ENCODE assay signal across 26 mouse cellular contexts in the genomic region with DNA sequence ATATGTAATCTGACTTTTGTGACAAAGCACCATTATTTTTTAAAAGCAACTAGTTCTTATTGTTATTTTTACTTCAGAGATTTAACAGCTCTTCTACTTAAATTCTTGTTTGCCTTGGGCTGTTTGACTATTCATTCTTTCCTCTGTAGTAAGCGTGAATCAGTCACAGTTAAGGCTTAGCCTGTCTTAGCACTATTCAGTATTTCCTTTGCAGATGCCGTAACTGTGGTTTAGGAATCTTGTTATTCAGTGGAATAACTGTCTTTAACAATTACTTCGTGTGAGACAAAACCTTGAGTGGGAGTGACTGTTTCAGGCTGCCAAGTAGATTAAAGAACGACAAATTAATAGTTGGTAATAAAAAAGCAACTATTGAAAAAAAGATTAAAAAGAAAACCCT. TPM values are rescaled to one million over a fixed set of nuclear protein-coding genes. Genes with fewer than 3 reads are reported as not detected.
DNase-seq lines count a peak whose midpoint lies in the region; ATAC-seq and TF ChIP-seq lines count a peak whose summit lies in the region.
"Had no signal": no experiment of that assay in that cellular context is flagged by ENCODE, and none has a peak within 500 bp of the region (broad histone marks: within the 10 kb centered on the region; RNA-seq: fewer than 3 reads in every experiment).

No protein-coding gene starts in this region.

- no peaks in the 10 kb centered on the region for H3K36me3 ChIP-seq in midbrain, embryonic 11.5 days (ENCODE audit: control insufficient read depth, insufficient read depth, low read length)
- H3K36me3 ChIP-seq in midbrain, postnatal 0 days (ENCODE audit: insufficient read depth, low read length): no peaks in the 10 kb centered on the region
- H3K36me3 ChIP-seq: embryonic facial prominence, embryonic 13.5 days; heart, embryonic 13.5 days had no signal

- TF ChIP-seq CTCF in midbrain, postnatal 0 days (IDR thresholded peaks at IDR 0.05): no peak
- TF ChIP-seq CTCF in Patski (IDR thresholded peaks at IDR 0.05): no peak

- no peak overlapping the region for H3K4me3 ChIP-seq in midbrain, embryonic 11.5 days (ENCODE audit: low read depth, low read length)
- H3K4me3 ChIP-seq in midbrain, postnatal 0 days (ENCODE audit: low read depth, low read length): no peak overlapping the region
- H3K4me3 ChIP-seq: embryonic facial prominence, embryonic 13.5 days; forebrain, embryonic 10.5 days; forebrain, embryonic 13.5 days; heart, adult 2 months; heart, embryonic 10.5 days; heart, embryonic 13.5 days had no signal

- H3K27me3 ChIP-seq in midbrain, embryonic 11.5 days (ENCODE audit: control insufficient read depth, insufficient read depth, low read length): no peaks in the 10 kb centered on the region
- H3K27me3 ChIP-seq in midbrain, postnatal 0 days (ENCODE audit: insufficient read depth, low read length): no peaks in the 10 kb centered on the region
- no peaks in the 10 kb centered on the region for H3K27me3 ChIP-seq in Patski
- H3K27me3 ChIP-seq: embryonic facial prominence, embryonic 13.5 days; forebrain, embryonic 13.5 days; heart, embryonic 13.5 days had no signal

- ATAC-seq in midbrain, embryonic 11.5 days (ENCODE audit: low FRiP score): no peak
- no peak for ATAC-seq in midbrain, postnatal 0 days (ENCODE audit: low FRiP score)
- ATAC-seq in Patski: peak; percentile 90
- ATAC-seq: forebrain, embryonic 13.5 days; forebrain, embryonic 16.5 days; hindbrain, postnatal 0 days; inflammation-experienced regulatory T-cells, adult 6 months; intestine, embryonic 16.5 days had no signal

- POLR2A ChIA-PET in Patski (lab: Charles Lee): no interaction called here

- peak; percentile 84 for DNase-seq in midbrain, embryonic 11.5 days (ENCODE audit: low spot score, missing footprints)
- DNase-seq in midbrain, postnatal 0 days (ENCODE audit: low spot score): no peak
- DNase-seq in 3T3-L1 (ENCODE audit: low read depth, low spot score) (peak; percentile 20), Patski (ENCODE audit: low read depth, low spot score) (peak; percentile 46)
- no peak for DNase-seq in kidney, postnatal 14 days
- no peak for DNase-seq in kidney, postnatal 4 days
- DNase-seq: adrenal gland, adult 2 months; adrenal gland, postnatal 14 days; cerebellum, adult 18-20 months; cerebellum, adult 9-10 months; cerebellum, postnatal 25 days; gastrocnemius, postnatal 10 days; gastrocnemius, postnatal 36 days; heart, adult 2 months; heart, postnatal 14 days; heart, postnatal 4 days had no signal

- H3K4me1 ChIP-seq in midbrain, embryonic 11.5 days (ENCODE audit: control insufficient read depth, insufficient read depth, low read length): no peaks in the 10 kb centered on the region
- H3K4me1 ChIP-seq in midbrain, postnatal 0 days (ENCODE audit: insufficient read depth, low read length): no peaks in the 10 kb centered on the region
- H3K4me1 ChIP-seq: embryonic facial prominence, embryonic 13.5 days; forebrain, embryonic 10.5 days; forebrain, embryonic 13.5 days; heart, embryonic 10.5 days had no signal

- in situ Hi-C loops in Patski (cut with MboI; ENCODE audit: low pct_unique_long_range_greater_than_20kb): no loop called here

- CTCF ChIA-PET in Patski (lab: Charles Lee): interaction anchor here (0.6 kb wide), 1 partner anchor 17 kb away, joined by 3 read pairs; no protein-coding TSS in a partner anchor

- H3K27ac ChIP-seq in midbrain, embryonic 11.5 days (ENCODE audit: low read depth, low read length): no peak overlapping the region
- no peak overlapping the region for H3K27ac ChIP-seq in midbrain, postnatal 0 days (ENCODE audit: low read depth, low read length)
- H3K27ac ChIP-seq: embryonic facial prominence, embryonic 13.5 days; forebrain, embryonic 10.5 days; forebrain, embryonic 13.5 days; heart, adult 2 months; heart, embryonic 10.5 days; heart, embryonic 13.5 days; hindbrain, embryonic 14.5 days; hindbrain, postnatal 0 days had no signal

- no peaks in the 10 kb centered on the region for H3K9me3 ChIP-seq in midbrain, embryonic 11.5 days (ENCODE audit: control insufficient read depth, low read length)
- no peaks in the 10 kb centered on the region for H3K9me3 ChIP-seq in midbrain, postnatal 0 days (ENCODE audit: low read length)
- H3K9me3 ChIP-seq: embryonic facial prominence, embryonic 13.5 days; forebrain, embryonic 10.5 days; forebrain, embryonic 13.5 days; heart, embryonic 10.5 days; heart, embryonic 13.5 days had no signal

- no peak overlapping the region for H3K9ac ChIP-seq in midbrain, embryonic 11.5 days (ENCODE audit: low read length)
- no peak overlapping the region for H3K9ac ChIP-seq in midbrain, postnatal 0 days (replicated peaks; ENCODE audit: low read length, poor library complexity, severe bottlenecking)
- H3K9ac ChIP-seq: embryonic facial prominence, embryonic 13.5 days; forebrain, embryonic 13.5 days; heart, embryonic 13.5 days; hindbrain, embryonic 14.5 days had no signal

- H3K4me2 ChIP-seq in midbrain, embryonic 11.5 days: no peak overlapping the region
- no peak overlapping the region for H3K4me2 ChIP-seq in midbrain, postnatal 0 days (ENCODE audit: low read depth, low read length, poor library complexity, severe bottlenecking)
- H3K4me2 ChIP-seq: embryonic facial prominence, embryonic 13.5 days; forebrain, embryonic 13.5 days; heart, embryonic 13.5 days; hindbrain, embryonic 14.5 days had no signal

- WGBS in midbrain, embryonic 11.5 days: 41% methylated on average over 4 of the region's 4 CpGs
- WGBS in midbrain, postnatal 0 days: 21% methylated on average over 4 of the region's 4 CpGs

RNA-seq across cellular contexts. Expression of a gene that starts 16.5 kb away (rescaled TPM):
- polyA plus RNA-seq in midbrain, embryonic 11.5 days (2014; fragmentation: Nextera tagmentation; extraction: Ambion mirVana): 52.8 and 52.9 TPM in 2 replicates
- total RNA-seq in midbrain, postnatal 0 days (2014; rRNA removed): 74.5 and 91.3 TPM in 2 replicates
- 72.8 and 89.2 TPM in 2 replicates for polyA plus RNA-seq in midbrain, postnatal 0 days (2015; fragmentation: Nextera tagmentation; extraction: Ambion mirVana)
- polyA plus RNA-seq in Patski (2021): 11.5 TPM

Comparison
In these comparisons a context has a peak if more than half of its experiments do, and no peak if none do; other contexts are left out.
1. DNase-seq: peak in midbrain, embryonic 11.5 days (single experiment), 3T3-L1 (single experiment) and Patski (single experiment); none in midbrain, postnatal 0 days (single experiment), kidney, postnatal 14 days (single experiment) and kidney, postnatal 4 days (0 of 2).